Mouse (Mus musculus) cerebellum, adult 2 months (tissue): ENCODE data around the gene Mllt10.

Experiments used
- CTCF ChIP-seq: fragments of 200-500 bp; IDR thresholded peaks from 2 replicates; pipeline ENCODE4 v1.5.1; 2011; ENCODE audit warnings: low read depth, mild to moderate bottlenecking, control low read depth, low read length, moderate library complexity, borderline replicate concordance; ENCODE audit not compliant: insufficient read depth
- POLR2A ChIP-seq: fragments of 200-500 bp; IDR thresholded peaks from 2 replicates; pipeline ENCODE4 v1.6.1; 2011; ENCODE audit warnings: low read length, control low read depth, borderline replicate concordance; ENCODE audit not compliant: insufficient read depth

GRCm38 (mm10) chr2:18111411-18111810, 56.4 kb downstream of the Mllt10 start:
- no peak for TF ChIP-seq POLR2A
- TF ChIP-seq CTCF, result no peak
